Mouse (Mus musculus) heart, postnatal 10 days (tissue): ENCODE results near the gene Rwdd2b. TPM values are rescaled to one million over a fixed set of nuclear protein-coding genes. Genes with fewer than 3 reads are reported as not detected.

Source experiments
- DNase-seq, 2 experiments: peaks; one replicate each; pipeline ENCODE4 v3.0.0; 2021
- intact Hi-C: fragments of 180-260 bp; cut with DNase I; formaldehyde crosslinking; loops from one replicate; pipeline ENCODE4 v1.15.1; 2025
- total RNA-seq, 2 experiments: library from RNA; stranded (reverse); gene quantifications; 2 replicates each; pipeline ENCODE4 v1.2.3; 2021

The Rwdd2b gene
- 1 to 10 TPM; 7.4 to 8.0 TPM for total RNA-seq

- intact Hi-C loops, result no loop called here
- peak; percentile 95 to 97 for DNase-seq
Observed at GRCm38 (mm10) chr16:87440184-87440686, at the start of gene Rwdd2b. Gene Rwdd2b, minus strand, starts transcription at chr16:87440573.

- intact Hi-C loops, result no loop called here
Observed at GRCm38 (mm10) chr16:87488605-87489004, 48.2 kb upstream of the Rwdd2b start.

GRCm38 (mm10) chr16:87486739-87487138, 46.4 kb upstream of the Rwdd2b start:
- intact Hi-C loops, result no loop called here

More at GRCm38 (mm10) chr16:87488605-87489004, 48.2 kb upstream of the Rwdd2b start:
- DNase-seq, result no peak

GRCm38 (mm10) chr16:87484367-87484766, 44.0 kb upstream of the Rwdd2b start:
- no peak for DNase-seq
- intact Hi-C loops, result no loop called here

More at GRCm38 (mm10) chr16:87486739-87487138, 46.4 kb upstream of the Rwdd2b start:
- DNase-seq, result no peak

GRCm38 (mm10) chr16:87470579-87470978, 30.2 kb upstream of the Rwdd2b start:
- intact Hi-C loops, result no loop called here
- no peak for DNase-seq

- intact Hi-C loops, result no loop called here
- DNase-seq, result no peak
Observed at GRCm38 (mm10) chr16:87458752-87459151, 18.4 kb upstream of the Rwdd2b start.

GRCm38 (mm10) chr16:87455180-87455611, 14.8 kb upstream of the Rwdd2b start:
- intact Hi-C loops, result no loop called here
- DNase-seq, result no peak

- intact Hi-C loops, result no loop called here
- peak; percentile 95 to 97 for DNase-seq
Observed at GRCm38 (mm10) chr16:87454419-87455179, 14.2 kb upstream of the Rwdd2b start, which contains the start of gene Usp16. Gene Usp16, plus strand, starts transcription at chr16:87454703.

- DNase-seq, result no peak
- intact Hi-C loops, result no loop called here
Observed at GRCm38 (mm10) chr16:87453226-87453625, 12.9 kb upstream of the Rwdd2b start.

GRCm38 (mm10) chr16:87445528-87445927, 5.2 kb upstream of the Rwdd2b start:
- no peak for DNase-seq
- intact Hi-C loops, result no loop called here

GRCm38 (mm10) chr16:87445110-87445509, 4.7 kb upstream of the Rwdd2b start:
- intact Hi-C loops, result no loop called here
- no peak for DNase-seq

- DNase-seq, result no peak
Observed at GRCm38 (mm10) chr16:87444071-87444470, 3.7 kb upstream of the Rwdd2b start.

GRCm38 (mm10) chr16:87443245-87443644, 2.9 kb upstream of the Rwdd2b start:
- intact Hi-C loops, result no loop called here

More at GRCm38 (mm10) chr16:87444071-87444470, 3.7 kb upstream of the Rwdd2b start:
- intact Hi-C loops, result no loop called here

GRCm38 (mm10) chr16:87442291-87442690, 1.9 kb upstream of the Rwdd2b start:
- DNase-seq, result peak in 1 of 2 experiments; percentile 13
- intact Hi-C loops, result no loop called here

More at GRCm38 (mm10) chr16:87443245-87443644, 2.9 kb upstream of the Rwdd2b start:
- DNase-seq, result no peak

GRCm38 (mm10) chr16:87441089-87441488, 716 bp upstream of the Rwdd2b start:
- intact Hi-C loops, result no loop called here
- DNase-seq, result peak in 1 of 2 experiments; percentile 12

- intact Hi-C loops, result no loop called here
- no peak for DNase-seq
Observed at GRCm38 (mm10) chr16:87438697-87439096, 1.7 kb downstream of the Rwdd2b start.

- intact Hi-C loops, result no loop called here
Observed at GRCm38 (mm10) chr16:87437096-87437495, 3.3 kb downstream of the Rwdd2b start.

GRCm38 (mm10) chr16:87435411-87436205, 4.8 kb downstream of the Rwdd2b start:
- DNase-seq, result no peak
- intact Hi-C loops, result no loop called here

More at GRCm38 (mm10) chr16:87437096-87437495, 3.3 kb downstream of the Rwdd2b start:
- no peak for DNase-seq

- no peak for DNase-seq
- intact Hi-C loops, result no loop called here
Observed at GRCm38 (mm10) chr16:87434946-87435345, 5.4 kb downstream of the Rwdd2b start.

GRCm38 (mm10) chr16:87434266-87434665, 6.1 kb downstream of the Rwdd2b start:
- intact Hi-C loops, result no loop called here
- DNase-seq, result no peak
